Mouse (Mus musculus): ENCODE results near the gene Zfp568. TPM values are rescaled to one million over a fixed set of nuclear protein-coding genes. Genes with fewer than 3 reads are reported as not detected.

The Zfp568 gene
- total and polyA plus RNA-seq, 2 experiments from 2014 or later: 2.5 to 8.2 TPM

GRCm38 (mm10) chr7:29970686-29971085 lies 13.1 kb upstream of the Zfp568 start:
- WGBS: 87% methylated on average over 9 of the region's 9 CpGs
- Histone ChIP-seq H3K9me3 (ENCODE audit: low read length) (no peaks in the 10 kb centered on the region), H3K4me1 (ENCODE audit: insufficient read depth, low read length) (no peaks in the 10 kb centered on the region), H3K9ac (replicated peaks; ENCODE audit: low read length, poor library complexity, severe bottlenecking) (no peak overlapping the region), H3K4me2 (ENCODE audit: low read depth, low read length, poor library complexity, severe bottlenecking) (no peak overlapping the region), H3K36me3 (ENCODE audit: insufficient read depth, low read length) (no peaks in the 10 kb centered on the region), H3K4me3 (ENCODE audit: low read depth, low read length) (no peak overlapping the region), H3K27ac (ENCODE audit: low read depth, low read length) (no peak overlapping the region), H3K27me3 (ENCODE audit: insufficient read depth, low read length) (no peaks in the 10 kb centered on the region)
- ATAC-seq (ENCODE audit: low FRiP score) (no peak), DNase-seq (ENCODE audit: low spot score) (no peak)
- no peak for TF ChIP-seq CTCF (IDR thresholded peaks at IDR 0.05)

DNA sequence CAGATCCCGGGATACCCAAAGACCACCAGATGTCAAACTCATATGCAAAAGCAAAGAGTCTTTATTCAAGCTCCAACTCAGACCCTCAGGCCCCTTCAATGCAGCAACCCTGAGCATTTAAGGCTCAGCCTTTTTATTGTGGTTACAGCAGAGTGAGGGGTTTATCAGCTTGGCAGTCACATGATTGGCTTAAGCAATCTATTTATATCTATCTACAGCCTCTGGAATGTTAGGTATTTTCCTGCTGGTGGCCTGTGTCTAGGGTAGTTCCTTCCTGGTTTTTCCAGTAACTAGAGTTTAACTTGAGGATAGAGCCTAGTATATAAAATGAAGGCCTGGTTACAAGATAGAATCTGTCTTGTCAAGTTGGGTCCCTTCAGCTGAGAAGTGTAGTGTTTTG lies 3.0 kb upstream of the Zfp568 start:
- Histone ChIP-seq H3K36me3 (ENCODE audit: insufficient read depth, low read length) (no peaks in the 10 kb centered on the region), H3K4me3 (ENCODE audit: low read depth, low read length) (no peak overlapping the region), H3K27ac (ENCODE audit: low read depth, low read length) (no peak overlapping the region), H3K4me1 (ENCODE audit: insufficient read depth, low read length) (peaks cover 12% of the 10 kb centered on the region; the same call in 1 of the 2 replicates), H3K27me3 (ENCODE audit: insufficient read depth, low read length) (no peaks in the 10 kb centered on the region), H3K4me2 (ENCODE audit: low read depth, low read length, poor library complexity, severe bottlenecking) (no peak overlapping the region), H3K9me3 (ENCODE audit: low read length) (no peaks in the 10 kb centered on the region), H3K9ac (replicated peaks; ENCODE audit: low read length, poor library complexity, severe bottlenecking) (no peak overlapping the region)
- no peak for TF ChIP-seq CTCF (IDR thresholded peaks at IDR 0.05)
- DNase-seq (ENCODE audit: low spot score): no peak
- WGBS: 97% methylated on average over 1 of the region's 1 CpGs
- no peak for ATAC-seq (ENCODE audit: low FRiP score)

GRCm38 (mm10) chr7:29981455-29981854 lies 2.3 kb upstream of the Zfp568 start:
- no peak for TF ChIP-seq CTCF (IDR thresholded peaks at IDR 0.05)
- Histone ChIP-seq H3K4me3 (ENCODE audit: low read depth, low read length) (no peak overlapping the region), H3K4me2 (ENCODE audit: low read depth, low read length, poor library complexity, severe bottlenecking) (no peak overlapping the region), H3K36me3 (ENCODE audit: insufficient read depth, low read length) (no peaks in the 10 kb centered on the region), H3K9ac (replicated peaks; ENCODE audit: low read length, poor library complexity, severe bottlenecking) (no peak overlapping the region), H3K27me3 (ENCODE audit: insufficient read depth, low read length) (no peaks in the 10 kb centered on the region), H3K4me1 (ENCODE audit: insufficient read depth, low read length) (peaks cover 12% of the 10 kb centered on the region; the same call in 1 of the 2 replicates), H3K9me3 (ENCODE audit: low read length) (no peaks in the 10 kb centered on the region), H3K27ac (ENCODE audit: low read depth, low read length) (no peak overlapping the region)
- 61% methylated on average over 5 of the region's 5 CpGs for WGBS
- DNase-seq (ENCODE audit: low spot score): no peak
- no peak for ATAC-seq (ENCODE audit: low FRiP score)

- 90% methylated on average over 3 of the region's 3 CpGs for WGBS
- Histone ChIP-seq H3K9ac (replicated peaks; ENCODE audit: low read length, poor library complexity, severe bottlenecking) (no peak overlapping the region), H3K4me2 (ENCODE audit: low read depth, low read length, poor library complexity, severe bottlenecking) (no peak overlapping the region), H3K4me1 (ENCODE audit: insufficient read depth, low read length) (peaks cover 12% of the 10 kb centered on the region; the same call in 1 of the 2 replicates), H3K27ac (ENCODE audit: low read depth, low read length) (no peak overlapping the region), H3K36me3 (ENCODE audit: insufficient read depth, low read length) (no peaks in the 10 kb centered on the region), H3K27me3 (ENCODE audit: insufficient read depth, low read length) (no peaks in the 10 kb centered on the region), H3K4me3 (ENCODE audit: low read depth, low read length) (no peak overlapping the region), H3K9me3 (ENCODE audit: low read length) (no peaks in the 10 kb centered on the region)
- DNase-seq (ENCODE audit: low spot score) (no peak), ATAC-seq (ENCODE audit: low FRiP score) (no peak)
- no peak for TF ChIP-seq CTCF (IDR thresholded peaks at IDR 0.05)
These were observed 1.9 kb upstream of the Zfp568 start for GRCm38 (mm10) chr7:29981860-29982259.

GRCm38 (mm10) chr7:29982341-29982740 lies 1.4 kb upstream of the Zfp568 start:
- no peak overlapping the region for H3K27ac ChIP-seq (ENCODE audit: low read depth, low read length)
- H3K27me3 ChIP-seq (ENCODE audit: insufficient read depth, low read length): no peaks in the 10 kb centered on the region
- H3K4me1 ChIP-seq (ENCODE audit: insufficient read depth, low read length): peaks cover 12% of the 10 kb centered on the region; the same call in 1 of the 2 replicates
- peak overlapping the region; percentile 70 for H3K4me2 ChIP-seq (ENCODE audit: low read depth, low read length, poor library complexity, severe bottlenecking)
- H3K9me3 ChIP-seq (ENCODE audit: low read length): no peaks in the 10 kb centered on the region
- no peak overlapping the region for H3K9ac ChIP-seq (replicated peaks; ENCODE audit: low read length, poor library complexity, severe bottlenecking)
- peak overlapping the region; percentile 94; the same call in 1 of the 2 replicates for H3K4me3 ChIP-seq (ENCODE audit: low read depth, low read length)
- no peak for DNase-seq (ENCODE audit: low spot score)
- 81% methylated on average over 4 of the region's 4 CpGs for WGBS
- no peak for TF ChIP-seq CTCF (IDR thresholded peaks at IDR 0.05)
- no peak for ATAC-seq (ENCODE audit: low FRiP score)
- H3K36me3 ChIP-seq (ENCODE audit: insufficient read depth, low read length): no peaks in the 10 kb centered on the region

DNA sequence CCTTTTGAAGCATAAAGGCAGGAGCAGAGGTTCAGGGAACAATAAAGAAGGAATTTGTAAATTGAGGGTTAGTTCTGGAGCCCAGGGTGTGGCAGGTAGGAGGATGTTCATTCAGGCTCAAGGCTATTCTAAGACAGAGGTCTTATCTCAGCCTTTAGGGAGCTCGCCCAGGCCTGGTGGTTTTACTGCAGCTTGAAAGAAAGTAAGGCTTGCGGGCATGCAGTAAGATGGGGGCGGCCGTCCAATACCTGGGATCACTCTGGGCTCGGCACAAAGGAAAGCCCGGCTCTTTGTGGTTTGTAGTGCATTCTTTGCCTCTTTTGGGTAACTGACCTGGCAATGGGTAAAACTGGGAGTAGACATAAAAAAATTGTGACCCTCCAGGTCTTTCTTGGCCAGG lies 824 bp upstream of the Zfp568 start:
- H3K27ac ChIP-seq (ENCODE audit: low read depth, low read length): peak overlapping the region; percentile 82
- TF ChIP-seq CTCF (IDR thresholded peaks at IDR 0.05): no peak
- H3K4me2 ChIP-seq (ENCODE audit: low read depth, low read length, poor library complexity, severe bottlenecking): peak overlapping the region; percentile 70
- peak overlapping the region; percentile 94 for H3K4me3 ChIP-seq (ENCODE audit: low read depth, low read length)
- DNase-seq (ENCODE audit: low spot score) (no peak), ATAC-seq (ENCODE audit: low FRiP score) (no peak)
- no peaks in the 10 kb centered on the region for H3K27me3 ChIP-seq (ENCODE audit: insufficient read depth, low read length)
- peaks cover 12% of the 10 kb centered on the region; the same call in 1 of the 2 replicates for H3K4me1 ChIP-seq (ENCODE audit: insufficient read depth, low read length)
- H3K36me3 ChIP-seq (ENCODE audit: insufficient read depth, low read length): no peaks in the 10 kb centered on the region
- H3K9ac ChIP-seq (replicated peaks; ENCODE audit: low read length, poor library complexity, severe bottlenecking): peak overlapping the region; percentile 83
- no peaks in the 10 kb centered on the region for H3K9me3 ChIP-seq (ENCODE audit: low read length)
- WGBS: 20% methylated on average over 6 of the region's 6 CpGs
